Mouse (Mus musculus) cerebellum, adult 2 months (tissue): ENCODE measurements around the gene Slc6a17. TPM values are rescaled to one million over a fixed set of nuclear protein-coding genes. Genes with fewer than 3 reads are reported as not detected.
A peak's percentile ranks its signal among the peaks of the same experiment; 100 is the strongest.

ENCODE experiments used
- DNase-seq, 2 experiments: peaks; one replicate each; pipeline ENCODE4 v3.0.0; 2021
- H3K27ac ChIP-seq: fragments of 200-500 bp; 2 replicates; pipeline ENCODE4 v1.5.1; 2012; ENCODE audit warnings: low read length, control low read depth, inconsistent platforms; ENCODE audit not compliant: insufficient read depth
- H3K27me3 ChIP-seq: fragments of 200-500 bp; 2 replicates; pipeline ENCODE4 v1.6.1; 2012; ENCODE audit warnings: inconsistent platforms, mild to moderate bottlenecking, low read length, moderate library complexity; ENCODE audit not compliant: control insufficient read depth, insufficient read depth
- H3K4me1 ChIP-seq: fragments of 200-500 bp; 2 replicates; pipeline ENCODE4 v1.6.1; 2011; ENCODE audit warnings: low read length; ENCODE audit not compliant: control insufficient read depth, insufficient read depth
- H3K4me3 ChIP-seq: fragments of 200-500 bp; replicated peaks from 2 replicates; pipeline ENCODE3; 2011; ENCODE audit warnings: mild to moderate bottlenecking, low read depth, low read length, control low read depth; ENCODE audit not compliant: insufficient read depth
- CTCF ChIP-seq: fragments of 200-500 bp; IDR thresholded peaks from 2 replicates; pipeline ENCODE4 v1.5.1; 2011; ENCODE audit warnings: low read depth, mild to moderate bottlenecking, control low read depth, low read length, moderate library complexity, borderline replicate concordance; ENCODE audit not compliant: insufficient read depth
- POLR2A ChIP-seq: fragments of 200-500 bp; IDR thresholded peaks from 2 replicates; pipeline ENCODE4 v1.6.1; 2011; ENCODE audit warnings: low read length, control low read depth, borderline replicate concordance; ENCODE audit not compliant: insufficient read depth
- WGBS: fragments of 180-500 bp; shearing (Covaris S2); methylation state at CpG from one replicate; pipeline ENCODE4 v1.1.7; 2018; 5-methylcytosine and 5-hydroxymethylcytosine counted together
- polyA plus RNA-seq: library from polyadenylated mRNA; depleted of rRNA; stranded (reverse); fragments of >200 nt; gene quantifications from 2 replicates; pipeline ENCODE4 v1.2.3, GENCODE M21; 2012

The Slc6a17 gene
- polyA plus RNA-seq, 1 experiment, result 158 TPM

DNA sequence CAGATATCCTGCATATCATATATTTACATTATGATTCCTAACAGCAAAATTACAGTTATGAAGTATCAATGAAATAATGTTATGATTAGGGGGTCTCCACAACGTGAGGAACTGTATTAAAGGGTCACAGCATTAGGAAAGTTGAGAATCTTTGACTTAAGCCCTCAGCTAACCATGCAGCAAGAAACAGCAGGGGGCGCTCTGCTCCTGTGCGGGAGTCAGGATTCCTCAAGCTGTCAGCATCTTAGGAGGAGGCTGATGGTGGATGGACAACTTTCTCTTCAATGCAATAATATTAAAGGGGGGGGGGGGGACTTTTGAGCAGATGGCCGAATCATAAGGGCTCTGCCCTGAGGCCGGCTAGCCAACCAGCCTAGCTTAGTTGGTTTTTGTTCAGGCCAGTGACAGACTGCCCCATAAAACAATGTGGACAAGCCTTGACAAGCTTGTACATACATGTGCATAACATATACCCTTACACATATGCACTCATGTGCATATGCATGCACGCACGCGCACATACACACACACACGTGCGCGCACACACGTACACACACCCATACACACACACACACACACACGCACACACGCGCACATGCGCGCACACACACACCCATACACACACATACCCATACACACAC lies 32.7 kb upstream of the Slc6a17 start:
- WGBS, result 68% methylated on average over 17 of the region's 17 CpGs
- TF ChIP-seq POLR2A (no peak), CTCF (peak; percentile 83)
- Histone ChIP-seq H3K27ac (no peak overlapping the region), H3K4me1 (peaks cover 19% of the 10 kb centered on the region), H3K4me3 (no peak overlapping the region), H3K27me3 (no peaks in the 10 kb centered on the region)
- DNase-seq, result peak; percentile 72 to 79

DNA sequence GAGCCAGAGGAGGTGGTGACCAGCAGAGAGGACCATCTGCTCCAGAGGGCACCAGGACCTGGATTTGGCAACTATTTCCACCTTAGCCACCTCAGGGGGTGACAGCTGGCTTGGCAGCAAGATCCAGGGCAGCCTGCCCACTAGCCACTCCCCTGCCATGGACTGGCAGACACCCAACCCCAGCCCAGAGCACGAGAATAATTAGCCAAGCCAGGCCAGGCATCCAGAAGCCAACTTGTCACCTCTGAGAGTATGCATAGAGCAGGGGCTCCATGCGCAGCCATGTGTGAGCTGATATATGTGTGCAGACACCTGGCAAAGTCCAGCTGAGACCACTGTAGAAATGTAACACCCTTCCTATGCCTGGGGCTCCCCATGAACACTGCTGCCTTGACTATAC lies 29.1 kb upstream of the Slc6a17 start:
- Histone ChIP-seq H3K4me1 (peaks cover 19% of the 10 kb centered on the region), H3K27ac (no peak overlapping the region)
- WGBS, result 15% methylated on average over 2 of the region's 2 CpGs

DNA sequence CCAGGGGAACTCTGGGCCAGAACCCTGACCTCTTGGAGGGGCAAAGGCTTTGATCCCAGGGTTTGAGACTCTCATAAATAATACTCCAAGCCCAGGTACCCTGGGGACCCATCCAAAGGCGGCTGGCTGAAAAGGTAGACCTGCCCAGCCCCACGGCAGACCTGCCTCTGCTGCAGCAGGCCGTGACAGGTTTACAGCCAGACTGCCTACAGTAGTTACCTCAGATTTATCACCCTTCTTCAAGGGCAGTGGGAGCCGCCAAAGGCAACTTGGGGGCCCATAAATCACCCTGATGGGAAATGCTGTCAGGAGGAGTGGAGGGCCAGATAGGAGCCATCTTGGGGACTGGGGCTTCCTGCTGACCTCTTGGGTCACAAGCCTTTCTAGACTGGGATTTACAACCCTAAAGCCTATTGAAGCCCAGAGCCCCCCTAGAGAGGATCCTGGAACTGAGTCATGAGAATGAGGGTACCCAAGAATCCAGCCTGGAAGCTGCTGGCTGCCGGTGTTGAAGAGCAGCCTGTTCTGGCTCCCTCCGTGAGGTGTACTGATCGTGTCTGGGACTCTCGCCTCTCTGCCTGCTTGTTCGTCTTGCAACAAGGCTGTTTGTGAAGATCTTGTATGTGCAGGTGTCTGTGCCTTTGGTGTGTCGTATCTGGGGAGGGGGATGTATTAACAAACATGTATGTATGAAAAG lies 28.0 kb upstream of the Slc6a17 start:
- TF ChIP-seq CTCF, result no peak
- no peak for TF ChIP-seq POLR2A
- DNase-seq, result no peak
- no peaks in the 10 kb centered on the region for H3K27me3 ChIP-seq
- H3K27ac ChIP-seq, result no peak overlapping the region
- peaks cover 19% of the 10 kb centered on the region for H3K4me1 ChIP-seq
- no peak overlapping the region for H3K4me3 ChIP-seq
- WGBS, result 86% methylated on average over 10 of the region's 10 CpGs

More for the DNA sequence above, 29.1 kb upstream of the Slc6a17 start:
- TF ChIP-seq POLR2A (no peak), CTCF (no peak)
- DNase-seq, result peak; percentile 80 to 84
- no peaks in the 10 kb centered on the region for H3K27me3 ChIP-seq
- H3K4me3 ChIP-seq, result no peak overlapping the region

GRCm38 (mm10) chr3:107545278-107545677 lies 27.5 kb upstream of the Slc6a17 start:
- DNase-seq, result no peak
- no peak for TF ChIP-seq CTCF
- no peak for TF ChIP-seq POLR2A
- Histone ChIP-seq H3K4me1 (peaks cover 19% of the 10 kb centered on the region), H3K4me3 (no peak overlapping the region), H3K27me3 (no peaks in the 10 kb centered on the region), H3K27ac (no peak overlapping the region)
- 59% methylated on average over 5 of the region's 5 CpGs for WGBS

- 83% methylated on average over 8 of the region's 8 CpGs for WGBS
- TF ChIP-seq POLR2A (no peak), CTCF (no peak)
- DNase-seq, result no peak
- Histone ChIP-seq H3K27me3 (no peaks in the 10 kb centered on the region), H3K4me3 (no peak overlapping the region), H3K4me1 (peaks cover 19% of the 10 kb centered on the region), H3K27ac (no peak overlapping the region)
Observed at GRCm38 (mm10) chr3:107543158-107544080, 25.6 kb upstream of the Slc6a17 start.

GRCm38 (mm10) chr3:107542584-107542983 lies 24.8 kb upstream of the Slc6a17 start:
- H3K4me3 ChIP-seq, result no peak overlapping the region
- no peak for DNase-seq
- H3K27me3 ChIP-seq, result no peaks in the 10 kb centered on the region
- H3K27ac ChIP-seq, result no peak overlapping the region
- peaks cover 16% of the 10 kb centered on the region for H3K4me1 ChIP-seq
- TF ChIP-seq POLR2A (no peak), CTCF (no peak)
- 74% methylated on average over 4 of the region's 4 CpGs for WGBS

DNA sequence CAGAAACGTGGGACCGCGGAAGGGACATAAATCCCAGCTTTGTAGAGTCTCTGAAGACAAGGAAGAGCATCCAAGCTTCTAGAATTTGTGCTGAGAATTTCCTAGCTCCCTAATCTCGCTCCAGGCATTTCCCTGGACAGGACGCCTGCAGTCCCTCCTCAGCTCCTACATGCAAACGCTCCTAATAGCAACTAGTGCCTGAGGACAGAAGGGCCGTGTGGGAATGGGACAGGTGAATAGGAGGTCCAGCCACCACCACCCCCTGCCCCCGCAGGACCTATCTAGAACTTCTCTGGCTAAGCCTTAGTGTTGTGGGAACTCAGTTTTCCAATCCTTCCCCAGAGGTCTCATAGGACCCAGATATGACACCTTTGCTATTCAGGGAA lies 19.7 kb upstream of the Slc6a17 start:
- H3K27me3 ChIP-seq, result no peaks in the 10 kb centered on the region
- peak overlapping the region; percentile 48 for H3K4me3 ChIP-seq
- no peak for DNase-seq
- 17% methylated on average over 8 of the region's 8 CpGs for whole genome bisulfite sequencing
- H3K4me1 ChIP-seq, result peaks cover 16% of the 10 kb centered on the region
- no peak for TF ChIP-seq CTCF
- no peak for TF ChIP-seq POLR2A
- peak overlapping the region; percentile 18; the same call in 1 of the 2 replicates for H3K27ac ChIP-seq
